Mouse (Mus musculus): ENCODE data around the gene Tpp2. TPM values are rescaled to one million over a fixed set of nuclear protein-coding genes. Genes with fewer than 3 reads are reported as not detected.

Tpp2 gene
- polyA plus RNA-seq, 1 experiment from 2014 or later = 59.9 TPM

GRCm38 (mm10) chr1:43941476-43942217 is 8.2 kb downstream of the Tpp2 start:
- no peaks in the 10 kb centered on the region for H3K27me3 ChIP-seq (replicated peaks)
- H3K9ac ChIP-seq = no peak overlapping the region
- no peak overlapping the region for H3K4me2 ChIP-seq (replicated peaks)
- H3K4me3 ChIP-seq (replicated peaks) = no peak overlapping the region
- H3K9me3 ChIP-seq = no peaks in the 10 kb centered on the region
- 70% methylated on average over 7 of the region's 7 CpGs for WGBS
- H3K4me1 ChIP-seq (replicated peaks) = no peaks in the 10 kb centered on the region
- no peak overlapping the region for H3K27ac ChIP-seq
- ATAC-seq = peak; percentile 77
- 0 out of 2 replicates have a peak, but pooled peaks cover 4% of the 10 kb centered on the region for H3K36me3 ChIP-seq

- no peak overlapping the region for H3K4me2 ChIP-seq (replicated peaks)
- no peaks in the 10 kb centered on the region for H3K27me3 ChIP-seq (replicated peaks)
- H3K4me3 ChIP-seq (replicated peaks) = no peak overlapping the region
- H3K9me3 ChIP-seq = no peaks in the 10 kb centered on the region
- no peak overlapping the region for H3K9ac ChIP-seq
- H3K4me1 ChIP-seq (replicated peaks) = no peaks in the 10 kb centered on the region
- WGBS = 91% methylated on average over 2 of the region's 2 CpGs
- ATAC-seq = no peak
- 0 out of 2 replicates have a peak, but pooled peaks cover 4% of the 10 kb centered on the region for H3K36me3 ChIP-seq
- H3K27ac ChIP-seq = no peak overlapping the region
These were observed 9.4 kb downstream of the Tpp2 start for GRCm38 (mm10) chr1:43942814-43943213.

GRCm38 (mm10) chr1:43953679-43954078 is 20.2 kb downstream of the Tpp2 start:
- ATAC-seq = no peak
- Histone ChIP-seq H3K9me3 (no peaks in the 10 kb centered on the region), H3K36me3 (peaks cover 10% of the 10 kb centered on the region), H3K27me3 (replicated peaks) (no peaks in the 10 kb centered on the region), H3K4me3 (replicated peaks) (no peak overlapping the region), H3K27ac (no peak overlapping the region), H3K4me2 (replicated peaks) (no peak overlapping the region), H3K9ac (no peak overlapping the region), H3K4me1 (replicated peaks) (no peaks in the 10 kb centered on the region)
- 92% methylated on average over 3 of the region's 3 CpGs for WGBS

- Histone ChIP-seq H3K9ac (no peak overlapping the region), H3K27ac (no peak overlapping the region), H3K9me3 (no peaks in the 10 kb centered on the region), H3K4me3 (replicated peaks) (no peak overlapping the region), H3K36me3 (peaks cover 8% of the 10 kb centered on the region; the same call in 1 of the 2 replicates), H3K4me1 (replicated peaks) (no peaks in the 10 kb centered on the region), H3K27me3 (replicated peaks) (no peaks in the 10 kb centered on the region), H3K4me2 (replicated peaks) (no peak overlapping the region)
- WGBS = 84% methylated on average over 4 of the region's 4 CpGs
- no peak for ATAC-seq
These were observed 30.9 kb downstream of the Tpp2 start for GRCm38 (mm10) chr1:43964381-43964780.

GRCm38 (mm10) chr1:43966756-43967155 is 33.3 kb downstream of the Tpp2 start:
- Histone ChIP-seq H3K4me2 (replicated peaks) (no peak overlapping the region), H3K9me3 (no peaks in the 10 kb centered on the region), H3K9ac (no peak overlapping the region), H3K4me1 (replicated peaks) (no peaks in the 10 kb centered on the region), H3K36me3 (peaks cover 10% of the 10 kb centered on the region; the same call in 1 of the 2 replicates), H3K27ac (no peak overlapping the region), H3K4me3 (replicated peaks) (no peak overlapping the region), H3K27me3 (replicated peaks) (no peaks in the 10 kb centered on the region)
- 80% methylated on average over 4 of the region's 4 CpGs for WGBS
- ATAC-seq = no peak

GRCm38 (mm10) chr1:43969361-43969760 is 35.9 kb downstream of the Tpp2 start:
- H3K36me3 ChIP-seq = peaks cover 10% of the 10 kb centered on the region; the same call in 1 of the 2 replicates
- no peak overlapping the region for H3K4me3 ChIP-seq (replicated peaks)
- H3K9ac ChIP-seq = no peak overlapping the region
- no peak overlapping the region for H3K27ac ChIP-seq
- no peak overlapping the region for H3K4me2 ChIP-seq (replicated peaks)
- no peaks in the 10 kb centered on the region for H3K27me3 ChIP-seq (replicated peaks)
- H3K4me1 ChIP-seq (replicated peaks) = no peaks in the 10 kb centered on the region
- no peaks in the 10 kb centered on the region for H3K9me3 ChIP-seq
- ATAC-seq = no peak
- WGBS = 87% methylated on average over 3 of the region's 3 CpGs

- peak; percentile 72 for ATAC-seq
- Histone ChIP-seq H3K9ac (no peak overlapping the region), H3K36me3 (peaks cover 10% of the 10 kb centered on the region; the same call in 1 of the 2 replicates), H3K27me3 (replicated peaks) (no peaks in the 10 kb centered on the region), H3K4me2 (replicated peaks) (no peak overlapping the region), H3K4me1 (replicated peaks) (no peaks in the 10 kb centered on the region), H3K9me3 (no peaks in the 10 kb centered on the region), H3K27ac (no peak overlapping the region), H3K4me3 (replicated peaks) (no peak overlapping the region)
- WGBS = 59% methylated on average over 3 of the region's 3 CpGs
These were observed 37.6 kb downstream of the Tpp2 start for GRCm38 (mm10) chr1:43971089-43971488.

- H3K36me3 ChIP-seq = peaks cover 16% of the 10 kb centered on the region
- no peak overlapping the region for H3K27ac ChIP-seq
- no peak overlapping the region for H3K9ac ChIP-seq
- no peak for ATAC-seq
- H3K27me3 ChIP-seq (replicated peaks) = no peaks in the 10 kb centered on the region
- H3K9me3 ChIP-seq = no peaks in the 10 kb centered on the region
- H3K4me1 ChIP-seq (replicated peaks) = no peaks in the 10 kb centered on the region
- no peak overlapping the region for H3K4me2 ChIP-seq (replicated peaks)
- H3K4me3 ChIP-seq (replicated peaks) = no peak overlapping the region
- WGBS = 91% methylated on average over 4 of the region's 4 CpGs
These were observed 63.6 kb downstream of the Tpp2 start for GRCm38 (mm10) chr1:43996914-43997589.

- H3K4me1 ChIP-seq (replicated peaks) = no peaks in the 10 kb centered on the region
- H3K27ac ChIP-seq = no peak overlapping the region
- no peak overlapping the region for H3K9ac ChIP-seq
- no peaks in the 10 kb centered on the region for H3K9me3 ChIP-seq
- WGBS = 91% methylated on average over 2 of the region's 2 CpGs
- no peak overlapping the region for H3K4me2 ChIP-seq (replicated peaks)
- H3K4me3 ChIP-seq (replicated peaks) = no peak overlapping the region
- no peaks in the 10 kb centered on the region for H3K27me3 ChIP-seq (replicated peaks)
- ATAC-seq = no peak
- peaks cover 10% of the 10 kb centered on the region; the same call in 1 of the 2 replicates for H3K36me3 ChIP-seq
These were observed 71.1 kb downstream of the Tpp2 start for GRCm38 (mm10) chr1:44004513-44004912.

GRCm38 (mm10) chr1:44015556-44015955 is 82.1 kb downstream of the Tpp2 start:
- Histone ChIP-seq H3K36me3 (no peaks in the 10 kb centered on the region), H3K27me3 (replicated peaks) (no peaks in the 10 kb centered on the region), H3K9me3 (no peaks in the 10 kb centered on the region), H3K9ac (no peak overlapping the region), H3K4me3 (replicated peaks) (no peak overlapping the region), H3K27ac (no peak overlapping the region), H3K4me2 (replicated peaks) (no peak overlapping the region), H3K4me1 (replicated peaks) (no peaks in the 10 kb centered on the region)
- no peak for ATAC-seq
- WGBS = 78% methylated on average over 2 of the region's 2 CpGs

GRCm38 (mm10) chr1:44019934-44020333 is 86.5 kb downstream of the Tpp2 start, which contains the start of gene Mettl21c:
Gene Mettl21c (minus strand): TSS chr1:44020034.
- Histone ChIP-seq H3K4me1 (replicated peaks) (no peaks in the 10 kb centered on the region), H3K9me3 (no peaks in the 10 kb centered on the region), H3K4me2 (replicated peaks) (no peak within 1 kb of the TSS), H3K27me3 (replicated peaks) (no peaks in the 10 kb centered on the region), H3K9ac (no peak within 1 kb of the TSS), H3K27ac (no peak within 1 kb of the TSS), H3K36me3 (no peaks in the 10 kb centered on the region), H3K4me3 (replicated peaks) (no peak within 1 kb of the TSS)
- no peak for ATAC-seq

- H3K27ac ChIP-seq = no peak overlapping the region
- no peak overlapping the region for H3K9ac ChIP-seq
- H3K27me3 ChIP-seq (replicated peaks) = no peaks in the 10 kb centered on the region
- H3K4me3 ChIP-seq (replicated peaks) = no peak overlapping the region
- no peak for ATAC-seq
- H3K9me3 ChIP-seq = no peaks in the 10 kb centered on the region
- WGBS = 77% methylated on average over 1 of the region's 1 CpGs
- no peak overlapping the region for H3K4me2 ChIP-seq (replicated peaks)
- H3K36me3 ChIP-seq = no peaks in the 10 kb centered on the region
- H3K4me1 ChIP-seq (replicated peaks) = no peaks in the 10 kb centered on the region
These were observed 89.2 kb downstream of the Tpp2 start for GRCm38 (mm10) chr1:44022656-44023055.

Data from intestine, embryonic 15.5 days (tissue).